Mouse (Mus musculus): Measurements from ENCODE around the gene Acaa1a. TPM values are rescaled to one million over a fixed set of nuclear protein-coding genes. Genes with fewer than 3 reads are reported as not detected.
A peak's percentile ranks its signal among the peaks of the same experiment; 100 is the strongest.

The Acaa1a gene
- polyA plus RNA-seq, 1 experiment from 2014 or later = 99.2 TPM

DNA sequence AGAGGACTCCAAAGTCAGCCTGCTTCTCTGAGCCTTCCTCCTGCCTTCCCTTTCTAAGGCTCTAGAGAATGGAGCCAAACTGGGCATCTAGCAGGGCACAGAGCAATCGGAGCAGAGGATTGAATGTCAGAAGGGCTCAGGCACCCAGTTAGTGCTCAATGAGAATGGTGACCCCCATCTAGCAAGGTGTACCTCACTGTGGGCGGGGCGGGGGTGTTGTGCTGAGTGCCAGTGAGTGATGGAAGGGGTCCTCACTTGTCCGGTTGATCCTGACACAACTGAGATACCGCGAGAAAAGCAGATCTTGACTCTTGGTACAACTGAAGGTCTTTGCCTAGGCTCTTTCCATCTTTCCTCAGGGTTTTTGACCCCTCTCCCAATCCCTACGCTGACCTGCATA lies 370 bp upstream of the Acaa1a start:
- CTCF ChIA-PET = interaction anchor here (0.7 to 2.2 kb wide), 4 partner anchors 12 to 92 kb away, joined by 3 to 5 read pairs (median 3); partner anchors contain the start of gene Oxsr1
- in situ Hi-C loops (cut with MboI; ENCODE audit: low pct_unique_long_range_greater_than_20kb) = no loop called here
- POLR2A ChIA-PET = interaction anchor here (1.5 kb wide), 1 partner anchor 16 kb away, joined by 4 read pairs; no protein-coding TSS in a partner anchor
- DNase-seq (ENCODE audit: low read depth, low spot score) = no peak
- H3K27me3 ChIP-seq = no peaks in the 10 kb centered on the region
- TF ChIP-seq CTCF (IDR thresholded peaks at IDR 0.05) = no peak
- ATAC-seq = no peak

DNA sequence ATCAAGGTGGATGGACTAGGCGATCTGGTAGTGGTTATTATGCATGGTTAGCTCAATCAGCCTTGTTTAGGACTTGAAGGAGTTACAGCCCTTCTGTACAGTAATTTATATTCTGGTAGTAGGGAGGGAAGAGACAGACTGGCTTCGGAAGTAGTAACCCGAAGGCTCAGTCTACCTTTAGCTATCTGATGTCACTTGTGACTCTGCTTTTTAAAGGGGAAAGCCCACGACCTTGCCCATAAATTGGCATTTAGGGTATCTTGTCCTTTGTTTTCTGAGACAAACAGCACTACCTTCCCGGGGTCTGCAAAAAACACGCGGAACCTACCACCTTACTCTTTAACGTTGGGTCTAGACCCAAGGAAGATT lies 720 bp downstream of the Acaa1a start:
- no peaks in the 10 kb centered on the region for H3K27me3 ChIP-seq
- DNase-seq (ENCODE audit: low read depth, low spot score) = no peak

GRCm38 (mm10) chr9:119340909-119341816 lies 1.7 kb downstream of the Acaa1a start, which contains the start of gene Myd88:
Gene Myd88 (minus strand): TSS chr9:119341411.
- no peaks in the 10 kb centered on the region for H3K27me3 ChIP-seq
- ATAC-seq (peak; percentile 93), DNase-seq (ENCODE audit: low read depth, low spot score) (peak; percentile 97)
- in situ Hi-C loops (cut with MboI; ENCODE audit: low pct_unique_long_range_greater_than_20kb) = no loop called here
- no peak for TF ChIP-seq CTCF (IDR thresholded peaks at IDR 0.05)
- ChIA-PET CTCF (interaction anchor here (1.4 to 2.2 kb wide), 3 partner anchors 11 to 90 kb away, joined by 3 to 5 read pairs (median 3); no protein-coding TSS in a partner anchor), POLR2A (interaction anchor here (0.9 kb wide), 1 partner anchor 567 kb away, joined by 3 read pairs; no protein-coding TSS in a partner anchor)

More for the DNA sequence above, 720 bp downstream of the Acaa1a start:
- ChIA-PET POLR2A (interaction anchor here (0.5 to 1.5 kb wide), 3 partner anchors 10 to 17 kb away, joined by 3 to 5 read pairs (median 4); no protein-coding TSS in a partner anchor), CTCF (interaction anchor here (1.3 to 2.2 kb wide), 3 partner anchors 13 to 91 kb away, joined by 3 to 5 read pairs (median 3); partner anchors contain the start of gene Oxsr1)
- no peak for TF ChIP-seq CTCF (IDR thresholded peaks at IDR 0.05)
- in situ Hi-C loops (cut with MboI; ENCODE audit: low pct_unique_long_range_greater_than_20kb) = no loop called here
- ATAC-seq = no peak

GRCm38 (mm10) chr9:119342728-119343127 lies 3.3 kb downstream of the Acaa1a start:
- CTCF ChIA-PET = interaction anchor here (0.7 to 1.4 kb wide), 2 partner anchors 9 to 13 kb away, joined by 3 read pairs; no protein-coding TSS in a partner anchor
- no peaks in the 10 kb centered on the region for H3K27me3 ChIP-seq
- POLR2A ChIA-PET = no interaction called here
- TF ChIP-seq CTCF (IDR thresholded peaks at IDR 0.05) = no peak
- in situ Hi-C loops (cut with MboI; ENCODE audit: low pct_unique_long_range_greater_than_20kb) = no loop called here
- no peak for DNase-seq (ENCODE audit: low read depth, low spot score)
- ATAC-seq = no peak

DNA sequence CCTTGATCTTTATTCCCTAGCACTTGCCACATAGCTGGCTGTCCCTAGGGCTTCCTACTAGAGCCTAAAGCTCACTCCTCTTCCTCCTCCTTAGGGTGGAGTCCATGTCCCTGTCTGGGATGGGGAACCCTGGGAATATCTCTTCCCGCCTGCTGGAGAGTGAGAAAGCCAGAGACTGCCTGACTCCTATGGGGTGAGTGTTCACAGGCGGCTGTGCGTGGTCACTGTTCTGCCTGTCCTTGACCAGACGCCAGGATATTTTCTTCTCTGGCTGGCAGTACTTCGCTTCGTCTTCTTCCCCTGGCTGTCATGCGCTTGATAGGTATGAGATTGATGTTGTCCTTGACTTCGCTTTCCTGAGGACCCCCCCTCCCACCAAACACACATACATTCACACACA lies 6.9 kb downstream of the Acaa1a start:
- ATAC-seq = no peak
- no peak for TF ChIP-seq CTCF (IDR thresholded peaks at IDR 0.05)
- POLR2A ChIA-PET = no interaction called here
- CTCF ChIA-PET = interaction anchor here (0.9 kb wide), 1 partner anchor 84 kb away, joined by 3 read pairs; no protein-coding TSS in a partner anchor
- H3K27me3 ChIP-seq = no peaks in the 10 kb centered on the region
- no peak for DNase-seq (ENCODE audit: low read depth, low spot score)
- in situ Hi-C loops (cut with MboI; ENCODE audit: low pct_unique_long_range_greater_than_20kb) = loop anchor here (5.0 kb wide), 1 partner anchor 199 kb away; no protein-coding TSS in a partner anchor

DNA sequence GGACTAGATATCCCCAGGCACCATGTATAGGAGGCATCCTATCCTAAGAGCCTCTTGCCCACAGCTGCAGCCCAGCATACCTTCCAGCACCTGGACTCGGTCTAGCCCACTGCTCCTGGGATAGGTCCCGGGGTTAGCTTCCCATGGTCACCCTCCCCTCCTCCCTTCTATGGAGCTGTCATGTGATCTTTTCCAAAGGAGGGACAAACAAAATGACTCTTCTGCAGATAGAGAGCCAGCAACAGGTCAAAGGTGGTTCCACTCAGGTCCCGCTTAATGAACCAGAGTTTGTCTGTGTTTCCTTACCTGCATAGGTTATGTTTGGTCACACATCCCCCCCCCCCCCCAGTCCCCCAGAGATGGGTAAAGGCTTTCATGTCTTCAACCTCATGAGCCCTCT lies 11.1 kb downstream of the Acaa1a start:
- in situ Hi-C loops (cut with MboI; ENCODE audit: low pct_unique_long_range_greater_than_20kb) = no loop called here
- TF ChIP-seq CTCF (IDR thresholded peaks at IDR 0.05) = no peak
- no peak for DNase-seq (ENCODE audit: low read depth, low spot score)
- CTCF ChIA-PET = interaction anchor here (2.0 kb wide), 1 partner anchor 28 kb away, joined by 10 read pairs; the partner anchor contains the start of gene Oxsr1
- ATAC-seq = no peak
- POLR2A ChIA-PET = interaction anchor here (1.1 kb wide), 1 partner anchor 11 kb away, joined by 3 read pairs; the partner anchor contains the start of gene Acaa1a
- H3K27me3 ChIP-seq = no peaks in the 10 kb centered on the region

GRCm38 (mm10) chr9:119350947-119351705 lies 11.7 kb downstream of the Acaa1a start:
- ATAC-seq (no peak), DNase-seq (ENCODE audit: low read depth, low spot score) (no peak)
- in situ Hi-C loops (cut with MboI; ENCODE audit: low pct_unique_long_range_greater_than_20kb) = no loop called here
- no peak for TF ChIP-seq CTCF (IDR thresholded peaks at IDR 0.05)
- no peaks in the 10 kb centered on the region for H3K27me3 ChIP-seq
- ChIA-PET POLR2A (interaction anchor here (1.1 to 1.5 kb wide), 2 partner anchors 11 to 29 kb away, joined by 3 read pairs; partner anchors contain the start of genes Acaa1a and Oxsr1), CTCF (interaction anchor here (0.6 to 2.0 kb wide), 5 partner anchors 9 to 431 kb away, joined by 3 to 10 read pairs (median 3); partner anchors contain the start of gene Oxsr1)

- ChIA-PET POLR2A (interaction anchor here (1.5 kb wide), 1 partner anchor 30 kb away, joined by 3 read pairs; the partner anchor contains the start of gene Oxsr1), CTCF (interaction anchor here (0.6 to 2.0 kb wide), 6 partner anchors 10 to 432 kb away, joined by 3 to 10 read pairs (median 4); partner anchors contain the start of gene Oxsr1)
- ATAC-seq (peak; percentile 88), DNase-seq (ENCODE audit: low read depth, low spot score) (no peak)
- no peaks in the 10 kb centered on the region for H3K27me3 ChIP-seq
- in situ Hi-C loops (cut with MboI; ENCODE audit: low pct_unique_long_range_greater_than_20kb) = no loop called here
- TF ChIP-seq CTCF (IDR thresholded peaks at IDR 0.05) = peak; percentile 91
These were observed 12.6 kb downstream of the Acaa1a start for GRCm38 (mm10) chr9:119352060-119352459.

GRCm38 (mm10) chr9:119353926-119354325 lies 14.4 kb downstream of the Acaa1a start:
- ChIA-PET POLR2A (interaction anchor here (0.7 kb wide), 1 partner anchor 31 kb away, joined by 4 read pairs; no protein-coding TSS in a partner anchor), CTCF (no interaction called here)
- no peaks in the 10 kb centered on the region for H3K27me3 ChIP-seq
- no peak for ATAC-seq
- TF ChIP-seq CTCF (IDR thresholded peaks at IDR 0.05) = no peak
- no peak for DNase-seq (ENCODE audit: low read depth, low spot score)
- in situ Hi-C loops (cut with MboI; ENCODE audit: low pct_unique_long_range_greater_than_20kb) = no loop called here

DNA sequence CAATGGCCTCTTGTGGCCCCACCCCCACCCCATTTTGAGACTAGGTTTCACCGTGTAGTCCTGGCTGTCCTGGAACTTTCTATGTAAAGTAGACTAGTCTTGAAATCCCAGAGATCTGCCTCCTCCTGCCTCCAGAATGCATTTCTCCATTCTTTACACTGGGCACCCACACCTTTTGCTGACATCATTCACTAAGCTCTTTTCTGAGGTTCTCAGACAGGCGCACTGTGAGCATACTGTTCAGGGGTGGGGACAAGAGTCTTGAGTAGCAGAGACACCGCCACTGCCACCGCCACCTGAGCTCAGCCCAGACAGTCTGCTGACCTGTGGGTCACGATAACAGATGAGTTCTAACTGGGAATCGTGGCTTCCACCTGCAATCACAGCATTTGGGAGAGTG lies 16.5 kb downstream of the Acaa1a start:
- ChIA-PET POLR2A (no interaction called here), CTCF (interaction anchor here (1.0 to 1.2 kb wide), 3 partner anchors 10 to 29 kb away, joined by 3 read pairs; no protein-coding TSS in a partner anchor)
- TF ChIP-seq CTCF (IDR thresholded peaks at IDR 0.05) = no peak
- no peak for ATAC-seq
- in situ Hi-C loops (cut with MboI; ENCODE audit: low pct_unique_long_range_greater_than_20kb) = no loop called here
- DNase-seq (ENCODE audit: low read depth, low spot score) = no peak
- H3K27me3 ChIP-seq = no peaks in the 10 kb centered on the region
